Mouse (Mus musculus): ENCODE results near the gene Shcbp1.

DNA sequence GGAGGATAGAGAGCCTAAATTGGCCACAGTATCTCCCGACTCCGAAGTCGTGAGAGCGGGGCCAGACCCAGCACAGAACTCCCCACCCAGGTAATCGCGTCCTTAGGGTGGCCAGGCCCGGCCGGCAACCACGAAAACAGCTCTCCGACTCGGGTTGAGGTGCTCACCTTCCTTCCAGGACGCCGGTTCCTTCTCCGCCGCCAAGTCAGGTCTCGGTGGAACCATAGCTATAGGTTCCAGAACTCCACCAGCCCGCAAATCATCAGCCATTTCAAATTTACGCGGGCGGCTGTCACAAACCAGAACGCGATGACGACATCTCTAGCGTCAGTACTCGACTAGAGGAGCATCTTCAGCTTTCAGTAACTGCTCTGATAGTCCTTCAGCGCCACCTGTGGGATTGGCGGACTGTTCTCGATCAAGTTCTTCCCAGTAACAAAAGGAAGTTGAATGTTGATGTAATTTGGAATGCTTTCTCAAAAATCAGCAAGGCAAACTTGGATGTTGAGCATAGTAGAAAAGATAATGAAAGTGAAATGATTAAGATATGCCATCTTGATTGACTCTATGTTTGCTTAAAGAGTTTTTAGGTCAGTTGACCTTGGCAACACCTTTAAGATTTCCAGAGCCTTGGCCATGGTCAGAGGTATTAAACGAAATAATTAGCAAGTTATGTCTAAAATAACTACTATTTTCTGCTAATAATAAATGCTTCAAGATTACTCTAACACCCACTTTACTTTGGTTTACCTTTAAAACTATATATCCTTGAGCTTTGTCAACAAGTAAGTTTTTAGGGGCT lies at the start of gene Shcbp1:
- TF ChIP-seq CTCF (IDR thresholded peaks at IDR 0.05; ENCODE audit: low read depth) (peak; percentile 78), EP300 (IDR thresholded peaks at IDR 0.05; ENCODE audit: low read depth) (no peak)

Measured in heart, postnatal 0 days (tissue).